Mouse (Mus musculus): ENCODE data around the gene Vmn1r50. TPM values are rescaled to one million over a fixed set of nuclear protein-coding genes. Genes with fewer than 3 reads are reported as not detected.
"Not testable (repeated sequence)": the region's sequence is repeated elsewhere in the genome, so short reads cannot be mapped to it uniquely, and the experiment has no call there.

Vmn1r50 gene
- not detected in 2 replicates for polyA plus RNA-seq (2016; fragmentation: Nextera tagmentation; extraction: Ambion mirVana)

GRCm38 (mm10) chr6:90101130-90101529, at the start of gene Vmn1r50:
Gene Vmn1r50, plus strand, starts transcription at chr6:90101430.
- Histone ChIP-seq H3K9me3 (replicated peaks) (peaks cover 4% of the 10 kb centered on the region; the same call in 1 of the 2 replicates), H3K27ac (no peak within 1 kb of the TSS), H3K36me3 (no peaks in the 10 kb centered on the region), H3K4me3 (no peak within 1 kb of the TSS), H3K4me1 (no peaks in the 10 kb centered on the region), H3K9ac (no peak within 1 kb of the TSS), H3K27me3 (no peaks in the 10 kb centered on the region), H3K4me2 (replicated peaks) (no peak within 1 kb of the TSS)
- WGBS, result 73% methylated on average over 2 of the region's 2 CpGs
- ATAC-seq (ENCODE audit: low FRiP score), result no peak

GRCm38 (mm10) chr6:90078406-90078805, 22.8 kb upstream of the Vmn1r50 start, which contains the start of gene Vmn1r49:
Gene Vmn1r49, minus strand, starts transcription at chr6:90078506.
- ATAC-seq (ENCODE audit: low FRiP score), result no peak
- Histone ChIP-seq H3K36me3 (no peaks in the 10 kb centered on the region), H3K4me3 (no peak within 1 kb of the TSS), H3K4me2 (replicated peaks) (no peak within 1 kb of the TSS), H3K27ac (no peak within 1 kb of the TSS), H3K4me1 (no peaks in the 10 kb centered on the region), H3K9me3 (replicated peaks) (peaks cover 31% of the 10 kb centered on the region), H3K27me3 (no peaks in the 10 kb centered on the region), H3K9ac (no peak within 1 kb of the TSS)
- WGBS, result 81% methylated on average over 4 of the region's 4 CpGs

GRCm38 (mm10) chr6:90100566-90100965, 664 bp upstream of the Vmn1r50 start:
- H3K4me1 ChIP-seq, result no peaks in the 10 kb centered on the region
- ATAC-seq (ENCODE audit: low FRiP score), result no peak
- H3K27ac ChIP-seq, result no peak overlapping the region
- no peak overlapping the region for H3K4me3 ChIP-seq
- peaks cover 4% of the 10 kb centered on the region; the same call in 1 of the 2 replicates for H3K9me3 ChIP-seq (replicated peaks)
- H3K4me2 ChIP-seq (replicated peaks), result no peak overlapping the region
- H3K27me3 ChIP-seq, result no peaks in the 10 kb centered on the region
- H3K36me3 ChIP-seq, result no peaks in the 10 kb centered on the region
- no peak overlapping the region for H3K9ac ChIP-seq
- WGBS, result 86% methylated on average over 2 of the region's 2 CpGs

GRCm38 (mm10) chr6:90122296-90122695, 21.1 kb downstream of the Vmn1r50 start, which contains the start of gene Vmn1r51:
Gene Vmn1r51, plus strand, starts transcription at chr6:90122596.
- H3K4me2 ChIP-seq (replicated peaks); H3K27me3 ChIP-seq; H3K9ac ChIP-seq; H3K4me1 ChIP-seq; H3K9me3 ChIP-seq (replicated peaks); H3K36me3 ChIP-seq; H3K27ac ChIP-seq; ATAC-seq (ENCODE audit: low FRiP score); H3K4me3 ChIP-seq: not testable (repeated sequence)
- 91% methylated on average over 1 of the region's 1 CpGs for WGBS

Other genes with a start within 250 kb of the Vmn1r50 start
- gene Vmn1r42, start 225.0 kb upstream of the Vmn1r50 start, polyA plus RNA-seq (2016; fragmentation: Nextera tagmentation; extraction: Ambion mirVana), result not detected in 2 replicates
- not detected in 2 replicates for gene Vmn1r43, start 225.0 kb upstream of the Vmn1r50 start, polyA plus RNA-seq (2016; fragmentation: Nextera tagmentation; extraction: Ambion mirVana)
- gene Vmn1r44, start 217.8 kb upstream of the Vmn1r50 start, polyA plus RNA-seq (2016; fragmentation: Nextera tagmentation; extraction: Ambion mirVana), result not detected in 2 replicates
- gene Vmn1r45, start 160.8 kb upstream of the Vmn1r50 start, polyA plus RNA-seq (2016; fragmentation: Nextera tagmentation; extraction: Ambion mirVana), result not detected in 2 replicates
- not detected in 2 replicates for gene Vmn1r46, start 132.1 kb upstream of the Vmn1r50 start, polyA plus RNA-seq (2016; fragmentation: Nextera tagmentation; extraction: Ambion mirVana)
- not detected in 2 replicates for gene Vmn1r47, start 85.3 kb upstream of the Vmn1r50 start, polyA plus RNA-seq (2016; fragmentation: Nextera tagmentation; extraction: Ambion mirVana)
- not detected in 2 replicates for gene Vmn1r48, start 64.6 kb upstream of the Vmn1r50 start, polyA plus RNA-seq (2016; fragmentation: Nextera tagmentation; extraction: Ambion mirVana)
- not detected in 2 replicates for gene Vmn1r49, start 22.9 kb upstream of the Vmn1r50 start, polyA plus RNA-seq (2016; fragmentation: Nextera tagmentation; extraction: Ambion mirVana)
- gene Vmn1r51, start 21.2 kb downstream of the Vmn1r50 start, polyA plus RNA-seq (2016; fragmentation: Nextera tagmentation; extraction: Ambion mirVana), result not detected in 2 replicates
- gene Vmn1r52, start 73.4 kb downstream of the Vmn1r50 start, polyA plus RNA-seq (2016; fragmentation: Nextera tagmentation; extraction: Ambion mirVana), result not detected in 2 replicates
- not detected in 2 replicates for gene V1ra8, start 101.4 kb downstream of the Vmn1r50 start, polyA plus RNA-seq (2016; fragmentation: Nextera tagmentation; extraction: Ambion mirVana)
- gene Vmn1r53, start 123.0 kb downstream of the Vmn1r50 start, polyA plus RNA-seq (2016; fragmentation: Nextera tagmentation; extraction: Ambion mirVana), result not detected in 2 replicates
- gene Vmn1r54, start 144.9 kb downstream of the Vmn1r50 start, polyA plus RNA-seq (2016; fragmentation: Nextera tagmentation; extraction: Ambion mirVana), result 0.08 TPM in 1 of 2 replicates, not detected in the other
- gene BC048671, start 199.8 kb downstream of the Vmn1r50 start, polyA plus RNA-seq (2016; fragmentation: Nextera tagmentation; extraction: Ambion mirVana), result not detected in 2 replicates
- 0.17 TPM in 1 of 2 replicates, not detected in the other for gene Chst13, start 223.8 kb downstream of the Vmn1r50 start, polyA plus RNA-seq (2016; fragmentation: Nextera tagmentation; extraction: Ambion mirVana)
- gene Uroc1, start 231.9 kb downstream of the Vmn1r50 start, polyA plus RNA-seq (2016; fragmentation: Nextera tagmentation; extraction: Ambion mirVana), result not detected in 2 replicates

All from hindbrain, embryonic 12.5 days (tissue).